Mouse (Mus musculus): ENCODE results near the gene Tmem53.

Tmem53 gene

DNA sequence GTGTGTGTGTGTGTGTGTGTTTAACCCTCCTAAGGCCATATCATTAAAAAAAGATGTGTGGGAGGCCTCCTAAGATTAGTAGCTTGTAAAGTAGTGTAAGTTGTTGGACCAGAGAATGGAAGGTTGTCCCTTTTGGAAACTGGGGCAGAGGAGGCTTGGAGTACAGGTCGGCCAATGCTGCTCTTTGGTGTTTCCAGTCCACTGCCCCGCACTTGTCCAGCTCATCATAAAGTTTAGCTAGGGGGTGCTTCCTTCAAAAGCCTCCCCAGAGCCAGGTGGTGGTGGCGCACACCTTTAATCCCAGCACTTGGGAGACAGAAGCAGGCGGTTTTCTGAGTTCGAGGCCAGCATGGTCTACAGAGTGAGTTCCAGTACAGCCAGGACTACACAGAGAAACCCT, 1.0 kb downstream of the Tmem53 start:
- DNase-seq: no peak

DNA sequence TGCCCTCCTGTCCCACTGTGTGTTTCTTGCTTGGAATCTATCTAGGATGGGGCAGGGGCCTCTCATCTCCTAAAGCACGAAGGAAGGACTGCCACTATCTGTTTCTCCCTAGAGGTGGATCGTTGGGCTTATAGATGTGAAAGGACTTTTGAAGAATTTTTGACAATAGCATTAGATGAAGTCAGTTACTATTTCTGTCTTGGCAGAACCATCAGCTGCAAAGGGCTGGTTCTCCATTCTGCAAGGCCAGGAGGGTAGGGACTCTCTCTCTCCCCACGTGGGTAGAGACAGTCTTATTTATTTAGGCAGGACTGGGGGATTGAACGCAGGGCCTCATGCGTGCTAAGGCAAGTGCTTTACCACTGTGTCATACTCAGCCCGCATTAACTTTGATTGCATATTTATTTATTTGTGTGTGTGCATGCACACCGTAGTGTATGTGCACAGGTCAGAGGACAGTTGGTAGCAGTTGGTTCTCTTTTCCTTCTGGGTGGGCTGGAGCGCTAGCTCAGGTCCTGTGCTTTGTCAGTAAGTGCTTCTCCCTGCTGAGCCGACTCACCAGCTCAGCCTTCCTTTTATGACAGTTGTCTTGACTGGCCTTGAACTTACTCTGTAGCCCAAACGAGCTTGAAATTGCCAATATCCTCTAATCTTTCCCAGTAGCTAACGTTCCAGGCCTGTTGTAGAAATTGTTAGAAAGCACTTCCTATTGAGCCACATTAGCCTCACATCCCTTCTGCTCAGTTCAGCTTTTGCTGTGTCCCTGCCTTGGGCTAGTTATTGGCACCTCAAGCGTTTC, 1.7 kb downstream of the Tmem53 start:
- DNase-seq: no peak

DNA sequence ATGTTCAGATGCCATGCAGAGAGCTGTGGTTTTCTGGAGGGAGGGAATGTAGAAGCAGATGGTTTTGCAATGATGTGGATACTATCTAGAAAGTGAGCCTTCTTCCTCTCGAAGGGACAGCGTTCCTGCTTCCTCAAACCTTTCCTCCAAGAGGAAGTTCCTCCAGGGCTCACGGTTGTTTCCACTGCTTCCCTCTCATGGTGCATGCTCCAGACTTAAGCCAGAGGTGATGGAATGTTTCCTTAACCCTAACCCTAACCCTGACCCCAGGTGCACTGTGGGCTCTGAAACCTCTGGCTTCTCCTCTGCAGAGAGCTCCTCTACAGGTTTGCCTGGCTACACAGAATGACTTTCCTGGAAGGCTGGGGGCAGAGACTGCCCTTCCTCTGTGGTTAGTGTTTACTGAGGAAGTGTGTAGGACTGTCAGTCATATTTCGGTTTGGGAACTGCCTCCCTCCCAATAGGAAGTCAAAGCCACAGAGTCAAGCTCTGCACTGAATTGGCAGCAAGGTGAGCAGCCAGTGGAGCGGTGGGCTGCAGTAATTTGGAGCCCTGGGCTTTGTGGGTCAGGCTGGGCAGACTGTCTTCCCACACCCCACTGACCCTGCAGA, 2.4 kb downstream of the Tmem53 start:
- DNase-seq: no peak

DNA sequence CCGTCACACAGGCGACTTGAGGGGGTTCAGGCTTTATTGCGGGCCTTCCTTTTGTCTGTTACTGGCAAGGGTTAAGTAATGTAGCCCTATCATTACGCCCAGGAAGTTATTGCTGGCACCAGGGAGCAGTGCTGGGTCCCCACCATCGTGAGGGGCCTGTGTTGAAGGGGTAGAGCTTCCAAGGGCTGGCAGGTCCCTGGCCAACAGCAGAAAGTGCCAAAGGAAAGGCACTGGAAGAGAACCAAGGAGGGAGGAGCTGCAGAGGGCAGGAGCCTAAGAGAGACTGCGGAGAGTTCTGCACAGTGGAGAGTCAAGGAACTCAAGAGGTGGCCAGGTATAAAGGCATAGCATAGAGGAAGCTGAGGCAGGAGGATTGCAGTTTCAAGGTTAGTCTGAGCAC, 2.9 kb downstream of the Tmem53 start:
- DNase-seq: no peak

DNA sequence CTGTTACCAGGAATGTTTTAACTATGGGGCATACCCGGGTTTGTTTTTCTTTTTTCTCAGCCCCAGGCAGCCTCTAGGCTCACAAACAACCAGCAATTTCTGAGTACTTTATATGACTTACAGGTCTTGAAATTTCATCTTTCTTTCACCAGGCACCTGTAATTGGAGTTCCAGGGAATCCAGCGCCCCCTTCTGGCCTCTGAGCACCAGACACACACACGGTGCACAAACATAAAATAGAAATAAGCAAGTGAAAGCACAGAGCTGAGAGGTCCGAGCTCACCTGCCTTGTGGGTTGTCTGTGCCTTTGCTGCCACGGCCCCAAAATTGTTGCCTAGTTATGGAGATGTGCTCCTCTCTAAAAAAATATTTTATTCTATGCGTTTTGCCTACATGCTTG, 8.2 kb downstream of the Tmem53 start:
- peak; percentile 44 for DNase-seq

DNA sequence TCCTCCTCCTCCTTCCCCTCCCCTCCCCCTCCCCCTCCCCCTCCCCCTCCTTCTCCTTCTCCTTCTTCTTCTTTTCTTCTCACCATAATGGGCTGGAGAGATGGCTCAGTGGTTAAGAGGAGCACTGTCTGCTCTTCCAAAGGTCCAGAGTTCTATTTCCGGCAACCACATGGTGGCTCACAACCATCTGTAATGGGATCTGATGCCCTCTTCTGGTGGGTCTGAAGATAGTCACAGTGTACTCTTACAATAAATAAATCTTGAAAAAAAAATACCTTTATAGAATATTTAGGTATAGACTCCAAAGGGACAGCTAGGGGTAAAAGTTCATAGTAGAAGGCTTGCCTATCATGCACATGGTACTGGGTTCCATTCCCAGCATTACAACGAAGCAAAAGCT, 9.5 kb downstream of the Tmem53 start:
- DNase-seq: no peak

DNA sequence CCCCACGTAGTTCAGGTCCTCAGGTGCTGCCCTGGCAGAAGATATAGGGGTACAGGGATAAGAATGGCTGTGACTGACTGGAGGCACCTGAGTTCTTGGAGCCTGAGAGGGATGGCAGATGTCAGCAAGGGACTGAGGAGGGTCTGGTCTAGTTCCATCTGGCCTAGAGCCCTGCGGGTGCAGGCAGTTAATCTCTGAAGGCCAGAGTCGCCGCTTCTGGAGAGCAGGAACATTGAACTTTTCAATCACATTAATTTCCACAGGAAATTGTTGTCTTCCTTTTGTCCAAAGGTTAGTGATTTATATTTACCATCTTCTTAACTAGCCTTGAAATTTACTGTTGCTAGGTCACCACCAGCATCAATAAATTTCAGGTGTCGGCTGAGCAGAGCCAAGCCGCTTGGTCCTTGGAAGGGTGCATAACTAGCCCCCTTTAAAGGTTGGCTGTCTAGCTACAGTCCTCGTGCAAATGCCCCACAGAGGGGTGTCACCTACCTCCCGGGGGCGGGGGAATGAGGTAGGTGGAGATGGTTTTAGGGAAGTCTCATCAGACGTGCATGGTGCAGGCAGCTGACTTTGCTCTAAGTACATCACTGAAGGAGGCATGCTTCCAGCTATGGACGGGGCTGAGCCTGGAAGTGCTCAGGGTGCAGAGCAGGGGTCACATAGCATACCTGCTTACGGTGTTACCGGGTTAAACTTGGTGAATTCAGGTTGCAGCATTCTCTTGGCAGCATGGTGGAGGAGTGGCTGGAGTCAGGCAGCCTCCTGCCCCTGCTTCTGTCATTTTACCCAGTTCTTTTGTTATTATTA, 10.6 kb downstream of the Tmem53 start:
- no peak for DNase-seq

DNA sequence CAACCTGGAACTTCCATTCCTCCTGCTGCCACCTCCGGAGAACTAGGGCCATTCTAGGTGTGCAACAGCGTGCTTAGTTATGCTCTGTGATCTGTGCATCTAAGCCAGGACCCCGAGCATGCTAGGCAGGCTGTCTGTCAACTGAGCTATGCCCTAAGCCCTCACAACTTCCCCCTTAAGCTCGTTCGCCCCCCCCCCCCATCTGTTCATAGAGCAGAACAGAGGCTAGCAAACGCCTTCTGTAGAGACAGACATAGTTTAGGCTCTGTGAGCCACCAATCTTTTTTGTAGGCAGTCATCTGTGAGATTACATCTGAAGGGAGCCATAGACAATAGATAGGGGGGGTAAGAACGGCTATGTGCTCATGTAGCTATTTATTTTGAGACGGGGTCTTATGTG, 11.2 kb downstream of the Tmem53 start:
- no peak for DNase-seq

DNA sequence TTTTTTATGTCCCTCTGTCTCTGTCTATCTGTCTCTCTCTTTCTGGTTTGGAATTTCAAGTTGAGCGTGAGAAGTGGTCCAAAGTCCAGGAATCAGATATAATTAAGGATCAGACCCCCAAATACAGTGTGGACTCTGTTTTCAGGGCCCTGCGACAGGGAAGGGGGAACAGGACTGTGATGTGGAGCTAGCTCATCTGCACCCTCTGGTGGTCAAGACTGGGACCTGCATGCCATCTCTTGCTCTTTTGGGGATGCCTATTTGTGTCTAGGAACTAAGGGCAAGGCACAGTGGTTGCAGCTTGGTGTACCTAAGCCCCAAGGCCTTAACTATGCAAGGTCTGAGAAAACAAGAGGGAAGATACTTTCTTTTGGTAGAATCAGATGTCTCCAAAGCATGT, 15.5 kb downstream of the Tmem53 start:
- peak; percentile 84 for DNase-seq

DNA sequence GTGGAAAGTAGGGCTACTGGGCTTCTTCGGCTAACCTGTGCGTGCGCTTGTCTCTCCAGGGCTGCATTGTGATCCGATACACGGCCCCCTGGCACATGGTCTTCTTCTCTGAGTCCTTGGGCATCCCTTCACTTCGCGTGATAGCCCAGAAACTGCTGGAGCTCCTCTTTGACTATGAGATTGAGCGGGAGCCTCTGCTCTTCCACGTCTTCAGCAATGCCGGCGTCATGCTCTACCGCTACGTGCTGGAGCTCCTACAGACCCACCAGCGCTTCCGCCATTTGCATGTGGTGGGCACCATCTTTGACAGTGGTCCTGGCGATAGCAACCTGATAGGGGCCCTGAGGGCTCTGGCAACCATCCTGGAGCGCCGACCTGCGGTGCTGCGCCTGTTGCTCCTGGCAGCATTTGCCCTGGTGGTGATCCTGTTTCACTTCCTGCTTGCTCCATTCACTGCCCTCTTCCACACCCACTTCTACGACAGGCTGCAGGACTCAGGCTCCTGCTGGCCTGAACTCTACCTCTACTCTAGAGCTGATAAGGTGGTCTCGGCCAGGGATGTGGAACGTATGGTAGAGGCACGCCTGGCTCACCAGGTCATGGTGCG, 16.2 kb downstream of the Tmem53 start:
- DNase-seq: no peak

DNA sequence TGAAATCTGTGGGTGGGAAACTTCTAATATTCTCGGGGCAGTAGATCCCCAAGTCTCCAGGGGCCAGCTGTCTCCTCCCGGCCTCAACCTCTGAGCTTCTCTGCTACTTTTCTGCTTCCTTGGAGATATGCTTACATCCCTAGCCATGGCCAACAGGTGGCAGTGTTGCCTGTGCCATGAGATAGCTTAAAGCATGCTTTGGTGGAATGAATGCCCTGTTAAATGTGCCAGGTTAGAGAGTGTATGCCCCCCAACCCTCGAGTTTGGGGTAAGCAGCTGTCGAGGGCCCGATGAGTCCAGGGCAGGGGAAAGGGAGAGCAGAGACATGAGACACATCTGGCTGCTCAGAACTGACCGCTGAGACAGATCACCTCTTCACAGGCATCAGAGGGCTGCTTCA, 18.5 kb downstream of the Tmem53 start:
- peak; percentile 86 for DNase-seq

DNA sequence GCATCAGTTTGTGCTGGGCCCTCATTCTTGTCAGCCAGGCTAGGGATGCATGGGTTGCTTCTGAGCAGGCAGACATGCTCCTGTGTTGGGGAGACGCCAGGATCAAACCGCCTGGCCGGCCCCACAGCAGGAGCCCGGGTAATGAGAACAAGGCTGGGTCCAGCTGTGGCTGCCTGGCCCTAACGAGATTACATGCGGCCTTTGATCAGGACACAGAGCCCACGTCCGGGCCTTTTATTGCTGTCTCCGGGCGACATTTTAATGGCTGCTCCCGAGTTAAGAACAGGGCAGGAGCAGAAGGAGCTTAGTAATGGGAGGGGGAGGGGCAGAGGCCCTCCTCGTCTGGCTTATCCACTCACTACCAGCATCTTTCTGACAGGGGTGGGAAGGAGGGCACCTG, 20.7 kb downstream of the Tmem53 start:
- DNase-seq: no peak

DNA sequence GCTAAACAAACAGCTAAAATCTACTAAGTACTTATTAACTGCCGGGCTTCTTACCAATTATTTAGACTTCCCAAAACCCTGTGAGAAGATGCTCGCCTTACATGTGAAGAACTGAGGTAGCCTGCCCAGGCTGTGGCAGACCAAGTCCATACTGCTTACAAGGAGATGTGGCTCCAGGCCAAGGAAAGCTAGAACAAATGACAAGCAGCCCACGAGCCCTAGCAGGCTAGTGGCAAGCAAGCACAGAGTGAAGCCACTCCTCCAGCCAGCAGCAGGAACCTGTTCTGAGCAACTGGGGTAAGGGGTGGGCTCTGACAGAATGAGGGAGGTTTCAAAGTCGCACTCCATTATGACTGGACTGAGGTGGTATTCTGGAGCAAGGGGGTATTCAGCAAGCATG, 23.0 kb downstream of the Tmem53 start:
- no peak for DNase-seq

DNA sequence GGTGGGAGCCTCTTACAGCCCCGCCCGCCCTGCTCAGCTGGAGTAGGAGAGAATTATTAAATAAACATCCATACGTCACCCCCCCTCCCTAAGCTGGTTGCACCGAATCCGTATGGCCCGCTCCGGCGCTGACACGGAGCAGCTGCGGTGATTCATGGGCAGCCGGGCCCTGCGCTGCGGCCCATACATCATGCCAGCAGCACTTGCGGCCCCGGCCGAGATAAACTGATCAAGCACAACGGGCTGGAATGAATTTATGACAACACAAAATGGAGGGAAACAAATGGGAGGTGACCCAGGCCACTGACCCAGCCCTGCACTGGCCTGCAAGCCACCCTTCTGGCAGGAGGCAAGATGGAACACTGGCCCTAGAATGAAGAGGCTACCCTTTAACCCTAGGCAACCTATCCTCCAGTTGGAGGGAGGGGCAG, 24.5 kb downstream of the Tmem53 start:
- DNase-seq: no peak

DNA sequence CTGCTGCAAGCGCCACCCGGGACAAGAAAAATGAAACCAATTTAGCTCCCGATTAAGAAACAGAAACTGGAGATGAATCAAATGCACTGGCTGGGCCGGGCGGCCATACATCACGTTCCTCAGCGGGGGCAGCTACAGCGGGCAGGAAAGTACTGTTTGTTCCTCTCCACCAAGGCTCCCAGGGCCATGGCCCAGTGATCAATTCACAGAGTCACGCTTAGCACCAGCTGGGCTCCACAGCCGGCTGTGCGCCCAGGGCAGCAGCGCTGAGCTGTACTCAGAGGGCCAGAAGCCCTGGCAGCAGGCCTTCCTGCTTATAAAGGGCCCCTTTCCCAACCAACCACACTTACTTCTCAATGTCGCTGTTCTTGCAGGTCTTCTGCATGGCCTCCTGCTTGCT, 25.3 kb downstream of the Tmem53 start:
- no peak for DNase-seq

DNA sequence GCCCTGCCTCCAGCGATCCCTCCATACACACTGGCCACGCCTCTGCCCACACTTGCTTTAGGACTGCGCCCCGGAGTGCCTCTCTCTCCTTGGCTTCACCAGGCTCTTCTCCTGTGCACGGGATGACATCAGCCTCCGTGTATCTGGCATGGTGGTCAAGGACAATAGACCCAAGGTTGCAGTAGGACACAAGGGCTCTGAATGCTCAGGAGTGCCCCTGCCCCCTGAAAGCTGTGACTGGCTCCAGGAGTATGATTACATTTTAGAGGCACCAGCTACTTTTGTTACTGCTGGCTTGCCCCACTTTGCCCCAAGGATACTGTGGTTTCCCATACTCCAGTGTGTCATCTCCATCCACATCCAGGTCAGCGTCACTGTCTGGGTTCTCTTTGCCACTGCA, 25.9 kb downstream of the Tmem53 start:
- no peak for DNase-seq

DNA sequence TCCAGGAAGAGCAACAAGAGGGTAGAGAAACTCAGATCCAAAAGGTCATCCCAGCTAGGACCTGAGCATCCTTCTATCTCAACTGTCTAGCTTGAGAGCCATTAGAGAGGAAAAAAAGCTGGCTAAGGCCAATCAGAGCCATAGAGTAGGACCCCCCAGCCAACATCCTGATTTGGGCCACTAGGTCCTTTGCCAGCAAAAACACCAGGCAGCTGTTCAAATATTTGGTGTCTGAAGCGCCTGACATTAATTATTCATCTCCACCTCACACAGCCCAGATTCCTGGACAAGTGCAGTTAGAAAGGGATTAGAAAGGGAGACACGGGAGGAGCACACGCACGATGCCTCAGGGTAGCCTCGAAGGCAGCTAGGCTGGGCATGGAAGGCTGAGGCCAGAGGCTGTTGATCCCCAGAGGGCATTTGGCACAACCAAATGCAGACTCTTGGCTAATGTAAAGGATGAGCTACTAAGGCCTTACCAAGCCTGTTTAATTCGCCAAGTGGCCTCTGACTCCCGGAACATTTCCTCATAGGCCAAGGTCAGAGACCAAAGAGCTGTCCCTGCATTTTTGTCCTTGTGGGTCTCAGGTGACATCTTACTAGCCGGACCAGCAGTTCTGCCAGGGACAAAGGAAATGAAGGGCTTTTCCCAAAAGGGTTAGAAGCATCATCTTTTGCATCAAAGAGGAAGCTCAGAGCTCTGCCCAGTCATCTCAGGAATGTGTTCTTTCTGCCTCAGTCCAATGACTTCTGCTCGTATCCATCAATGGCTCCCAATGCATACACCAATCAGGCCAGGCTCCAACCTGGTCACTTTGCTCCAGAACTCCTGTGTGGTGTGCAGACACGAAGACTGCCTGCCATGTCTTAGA, 26.9 kb downstream of the Tmem53 start:
- no peak for DNase-seq

DNA sequence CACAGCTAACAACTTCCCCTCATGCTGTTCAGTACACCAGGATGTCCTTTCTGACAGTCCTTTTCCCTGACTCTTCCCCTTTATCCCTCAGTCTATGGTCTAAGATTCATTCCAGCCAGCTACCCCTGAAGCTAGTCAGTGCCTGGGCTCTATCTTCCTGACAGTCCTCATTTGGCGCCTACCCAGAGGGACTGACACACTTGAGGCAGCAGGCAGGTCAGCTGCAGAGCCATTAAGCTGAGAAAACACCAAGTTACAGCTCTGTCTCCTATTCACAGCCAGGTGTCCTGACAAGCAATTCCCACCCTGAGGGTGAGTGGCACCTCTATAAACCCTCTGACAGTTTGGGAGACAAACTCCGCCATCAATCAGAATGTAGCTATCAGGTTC, 27.5 kb downstream of the Tmem53 start:
- no peak for DNase-seq

DNA sequence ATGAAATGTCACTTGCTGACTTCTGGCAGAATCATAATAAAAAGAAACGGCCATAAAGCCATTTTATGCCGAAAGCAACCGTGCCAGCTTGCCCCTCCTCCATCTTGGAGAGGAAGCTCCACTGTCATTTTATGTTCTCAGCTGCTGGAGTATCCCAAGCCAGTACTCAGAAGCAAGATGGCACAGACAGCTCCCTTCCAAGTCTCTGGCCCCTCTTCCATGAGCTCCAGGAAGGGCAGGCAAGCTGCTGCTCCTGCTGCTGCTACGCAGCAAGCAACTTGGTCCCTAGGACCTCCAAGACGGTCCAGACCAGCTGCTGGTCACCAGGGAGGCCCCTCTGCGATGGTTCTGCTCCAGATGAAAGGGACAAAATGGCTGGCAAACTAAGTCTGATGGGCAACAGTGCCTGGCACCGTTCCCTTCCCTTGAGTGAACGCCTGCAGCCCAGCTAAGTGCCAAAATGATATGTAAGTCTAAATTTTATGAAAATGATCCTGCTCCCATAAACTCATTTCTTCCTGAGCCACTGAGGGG, 28.7 kb downstream of the Tmem53 start:
- DNase-seq: no peak

DNA sequence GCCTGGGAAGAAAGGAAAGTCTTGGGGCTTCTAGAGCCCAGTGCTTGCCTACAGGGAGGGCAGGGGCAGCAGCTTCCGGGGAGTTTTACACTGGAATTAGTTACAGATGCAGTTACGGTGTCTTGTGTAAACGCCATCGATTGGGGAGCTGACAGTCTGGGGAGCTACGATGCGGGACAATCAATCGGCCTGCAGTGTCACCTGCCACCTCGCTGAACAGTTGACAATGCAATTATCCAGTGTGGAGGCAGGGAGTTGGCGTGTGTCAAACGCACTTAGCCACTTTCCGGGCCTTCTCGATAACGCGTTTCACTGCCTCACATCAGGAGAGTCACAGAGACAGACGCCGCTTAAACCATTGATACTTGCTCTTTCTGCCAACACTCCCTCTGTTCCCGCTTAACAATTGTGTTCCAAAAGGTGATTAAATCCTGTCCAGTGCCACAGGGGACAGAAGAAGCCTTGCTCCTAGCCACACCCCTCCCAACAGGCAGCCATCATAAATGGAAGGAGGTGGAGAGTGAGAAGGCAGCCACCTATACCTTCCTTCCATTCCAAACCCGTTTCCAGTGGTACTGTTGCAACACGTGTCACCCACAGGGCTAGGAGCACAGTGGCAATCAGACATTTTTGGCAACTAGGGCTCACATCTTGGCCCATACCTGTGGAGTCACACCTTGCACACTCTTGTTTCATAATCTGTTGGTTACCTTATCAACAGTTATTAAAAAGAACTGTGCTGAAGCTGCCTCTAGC, 29.5 kb downstream of the Tmem53 start:
- DNase-seq: no peak
